Mouse (Mus musculus) thymus, postnatal 0 days (tissue): Measurements from ENCODE around the gene Vmn2r89. TPM values are rescaled to one million over a fixed set of nuclear protein-coding genes. Genes with fewer than 3 reads are reported as not detected.

Experiments
- polyA plus RNA-seq: library from polyadenylated mRNA; unstranded; fragments of >200 nt; fragmentation: Nextera tagmentation; extraction: Ambion mirVana; gene quantifications from 2 replicates; pipeline ENCODE4 v1.2.1, GENCODE M21; 2015

Vmn2r89 gene
- polyA plus RNA-seq, 1 experiment from 2014 or later, result not detected

Other genes with a start within 250 kb of the Vmn2r89 start
- gene Ear14, start 248.5 kb upstream of the Vmn2r89 start, polyA plus RNA-seq, result not detected in 2 replicates
- gene Rnase2a, start 195.7 kb upstream of the Vmn2r89 start, polyA plus RNA-seq, result not detected in 2 replicates
- not detected in 2 replicates for gene Gm7247, start 90.1 kb upstream of the Vmn2r89 start, polyA plus RNA-seq
- not detected in 2 replicates for gene Vmn2r88, start 41.0 kb upstream of the Vmn2r89 start, polyA plus RNA-seq
- gene Gm5622, start 100.9 kb downstream of the Vmn2r89 start, polyA plus RNA-seq, result 0.18 TPM in 1 of 2 replicates, not detected in the other
- gene Gm17175, start 122.2 kb downstream of the Vmn2r89 start, polyA plus RNA-seq, result not detected in 2 replicates
- not detected in 2 replicates for gene Gm17174, start 140.3 kb downstream of the Vmn2r89 start, polyA plus RNA-seq
- not detected in 2 replicates for gene Gm17078, start 159.5 kb downstream of the Vmn2r89 start, polyA plus RNA-seq
- gene Gm4181, start 183.8 kb downstream of the Vmn2r89 start, polyA plus RNA-seq, result not detected in 2 replicates
- gene Gm17079, start 243.6 kb downstream of the Vmn2r89 start, polyA plus RNA-seq, result not detected in 2 replicates